Mouse (Mus musculus): ENCODE measurements around the gene Map1s. TPM values are rescaled to one million over a fixed set of nuclear protein-coding genes. Genes with fewer than 3 reads are reported as not detected.

Gene Map1s
- 61.4 and 61.6 TPM in 2 replicates for polyA plus RNA-seq (2016; fragmentation: Nextera tagmentation; extraction: Ambion mirVana)

- peak within 1 kb of the TSS; percentile 94 for H3K4me2 ChIP-seq
- H3K36me3 ChIP-seq (replicated peaks), result peaks cover 5% of the 10 kb centered on the region
- peaks cover 28% of the 10 kb centered on the region for H3K27me3 ChIP-seq
- ATAC-seq (ENCODE audit: low FRiP score), result peak; percentile 96
- H3K9me3 ChIP-seq, result no peaks in the 10 kb centered on the region
- peak within 1 kb of the TSS; percentile 92 for H3K4me3 ChIP-seq (replicated peaks)
- peak within 1 kb of the TSS; percentile 94 for H3K9ac ChIP-seq
- H3K4me1 ChIP-seq, result peaks cover 22% of the 10 kb centered on the region
- under 1% methylated on average over 84 of the region's 86 CpGs for WGBS
- peak within 1 kb of the TSS; percentile 89 for H3K27ac ChIP-seq
Observed at GRCm38 (mm10) chr8:70905831-70906736, at the start of gene Map1s. Gene Map1s, plus strand, starts transcription at chr8:70905932.

- Histone ChIP-seq H3K4me1 (peaks cover 34% of the 10 kb centered on the region), H3K36me3 (replicated peaks) (0 out of 2 replicates have a peak, but pooled peaks cover 17% of the 10 kb centered on the region), H3K27me3 (peaks cover 7% of the 10 kb centered on the region; the same call in 1 of the 2 replicates), H3K9me3 (no peaks in the 10 kb centered on the region), H3K27ac (no peak overlapping the region), H3K9ac (no peak overlapping the region), H3K4me3 (replicated peaks) (no peak overlapping the region), H3K4me2 (0 out of 2 replicates have a peak overlapping the region, but pooled peaks have one; percentile 87)
- ATAC-seq (ENCODE audit: low FRiP score), result no peak
- 67% methylated on average over 5 of the region's 5 CpGs for WGBS
Observed at GRCm38 (mm10) chr8:70856028-70856427, 49.7 kb upstream of the Map1s start.

- Histone ChIP-seq H3K4me2 (peak overlapping the region; percentile 87), H3K9me3 (no peaks in the 10 kb centered on the region), H3K4me1 (peaks cover 39% of the 10 kb centered on the region), H3K36me3 (replicated peaks) (0 out of 2 replicates have a peak, but pooled peaks cover 17% of the 10 kb centered on the region), H3K4me3 (replicated peaks) (peak overlapping the region; percentile 47), H3K27me3 (peaks cover 13% of the 10 kb centered on the region; the same call in 1 of the 2 replicates), H3K9ac (peak overlapping the region; percentile 51), H3K27ac (no peak overlapping the region)
- ATAC-seq (ENCODE audit: low FRiP score), result peak; percentile 82
- 7% methylated on average over 33 of the region's 33 CpGs for WGBS
Observed at GRCm38 (mm10) chr8:70856541-70857197, 49.1 kb upstream of the Map1s start.

DNA sequence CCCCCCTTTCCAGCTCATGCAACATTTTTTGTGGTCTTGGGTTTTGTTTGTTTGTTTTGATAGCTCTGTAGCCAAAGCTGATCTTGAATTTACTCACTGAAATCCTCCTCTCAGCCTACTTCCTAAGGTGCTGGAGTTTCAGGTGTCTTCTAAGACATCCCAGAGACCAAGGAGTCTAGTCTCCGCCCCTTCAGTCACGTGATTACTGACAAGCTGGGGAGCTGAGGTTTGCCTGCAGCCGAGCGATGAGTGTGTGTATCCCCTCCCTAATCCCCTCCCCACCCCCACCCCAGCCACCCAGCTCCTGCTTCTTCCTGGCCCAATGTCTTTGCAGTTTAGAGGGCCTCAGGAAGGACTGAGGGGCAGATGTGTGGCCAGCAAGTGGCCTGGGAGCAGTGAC, 48.2 kb upstream of the Map1s start:
- Histone ChIP-seq H3K9me3 (no peaks in the 10 kb centered on the region), H3K4me1 (peaks cover 48% of the 10 kb centered on the region), H3K9ac (0 out of 2 replicates have a peak overlapping the region, but pooled peaks have one; percentile 51), H3K27ac (peak overlapping the region; percentile 19; the same call in 1 of the 2 replicates), H3K4me3 (replicated peaks) (no peak overlapping the region), H3K36me3 (replicated peaks) (0 out of 2 replicates have a peak, but pooled peaks cover 13% of the 10 kb centered on the region), H3K27me3 (peaks cover 21% of the 10 kb centered on the region), H3K4me2 (peak overlapping the region; percentile 87; the same call in 1 of the 2 replicates)
- WGBS, result 12% methylated on average over 4 of the region's 4 CpGs
- ATAC-seq (ENCODE audit: low FRiP score), result peak; percentile 31; the same call in 1 of the 2 replicates

DNA sequence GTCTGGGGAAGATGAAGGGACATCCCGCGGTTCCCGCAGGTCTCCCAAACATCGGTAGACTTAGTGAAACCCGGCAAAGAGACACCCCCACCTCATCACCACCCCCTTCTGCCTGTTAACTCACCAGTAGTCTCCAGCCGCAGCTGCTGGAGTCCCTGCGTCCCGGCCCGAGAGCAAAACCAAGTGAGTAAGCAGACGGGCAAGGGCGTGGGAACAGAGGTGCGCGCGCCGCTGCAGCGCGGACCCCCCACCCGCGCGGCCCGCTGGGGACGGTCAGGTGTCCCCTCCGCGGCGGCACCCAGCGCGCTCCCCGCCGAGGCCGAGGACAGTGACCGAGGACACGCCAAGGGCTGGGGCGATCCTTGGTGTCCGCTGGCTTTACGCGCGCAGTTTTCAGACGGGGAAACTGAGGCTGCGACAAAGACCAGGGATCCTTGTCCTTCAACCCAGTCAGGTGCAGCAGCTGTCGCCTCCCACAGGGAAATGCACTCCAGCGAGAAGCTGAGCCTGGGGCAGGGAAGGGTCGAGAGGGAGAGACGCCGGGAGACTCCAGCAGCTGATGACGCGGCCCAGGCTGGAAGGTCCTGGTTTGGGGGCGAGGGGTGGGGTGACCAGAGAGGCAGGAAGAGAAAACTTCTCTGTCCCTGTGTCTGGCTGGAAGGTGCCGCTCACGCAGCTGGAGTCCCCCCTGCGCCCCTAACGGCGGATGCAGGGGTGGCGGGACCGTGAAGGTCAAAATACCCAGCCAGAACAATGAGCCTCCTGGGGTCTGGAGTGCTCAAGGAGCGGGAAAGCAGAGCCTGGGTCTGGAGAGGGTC, 42.7 kb upstream of the Map1s start, which contains the start of gene Kcnn1:
TSS of gene Kcnn1 (minus strand) at position 435 of the 818 bp plus-strand sequence.
- H3K27ac ChIP-seq, result peak within 1 kb of the TSS; percentile 97
- peaks cover 66% of the 10 kb centered on the region for H3K4me1 ChIP-seq
- no peak for ATAC-seq (ENCODE audit: low FRiP score)
- peak within 1 kb of the TSS; percentile 74 for H3K9ac ChIP-seq
- H3K4me2 ChIP-seq, result peak within 1 kb of the TSS; percentile 85
- no peaks in the 10 kb centered on the region for H3K9me3 ChIP-seq
- H3K27me3 ChIP-seq, result peaks cover 26% of the 10 kb centered on the region
- peak within 1 kb of the TSS; percentile 58 for H3K4me3 ChIP-seq (replicated peaks)
- peaks cover 6% of the 10 kb centered on the region for H3K36me3 ChIP-seq (replicated peaks)
- WGBS, result under 1% methylated on average over 55 of the region's 55 CpGs

DNA sequence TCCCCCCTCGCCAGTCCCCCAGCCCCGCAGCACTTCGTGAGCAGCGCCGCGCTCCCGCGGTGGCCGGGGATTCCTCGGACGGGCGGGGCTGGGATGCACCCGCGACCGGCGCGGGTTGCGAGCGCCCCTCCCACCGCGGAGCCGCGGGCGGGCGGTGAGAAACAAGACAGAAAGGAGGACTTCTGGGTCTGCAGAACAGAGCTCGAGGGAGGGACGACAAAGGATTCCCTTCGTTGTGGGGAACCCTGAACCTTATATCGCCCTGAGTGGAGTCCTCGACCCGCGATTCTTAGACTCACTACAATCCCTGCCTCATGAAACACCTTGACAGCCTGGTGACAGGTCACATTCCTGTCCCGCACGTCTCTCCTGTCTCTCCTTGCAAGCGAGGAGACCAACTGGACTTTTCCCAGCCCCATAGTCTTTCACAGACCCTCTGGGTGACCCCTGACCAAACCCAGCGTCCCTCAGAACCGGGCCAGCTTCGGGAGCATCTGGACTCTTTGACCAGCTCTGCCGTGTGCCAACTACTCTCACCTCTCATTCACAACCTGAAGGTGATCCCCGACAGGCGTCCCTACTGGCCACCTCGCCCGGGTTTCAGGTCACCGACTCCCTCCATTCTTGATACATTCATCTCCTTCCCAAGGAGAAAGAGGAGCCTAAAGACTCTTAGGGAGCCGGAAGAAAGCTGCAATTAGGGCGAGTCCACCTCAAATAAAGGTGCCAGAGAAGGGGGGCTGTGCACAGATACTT, 41.6 kb upstream of the Map1s start:
- Histone ChIP-seq H3K27ac (peak overlapping the region; percentile 97), H3K4me3 (replicated peaks) (peak overlapping the region; percentile 58), H3K9ac (peak overlapping the region; percentile 74), H3K9me3 (no peaks in the 10 kb centered on the region), H3K4me2 (peak overlapping the region; percentile 85), H3K27me3 (peaks cover 26% of the 10 kb centered on the region), H3K36me3 (replicated peaks) (peaks cover 8% of the 10 kb centered on the region), H3K4me1 (peaks cover 66% of the 10 kb centered on the region)
- WGBS, result under 1% methylated on average over 45 of the region's 46 CpGs
- peak; percentile 15; the same call in 1 of the 2 replicates for ATAC-seq (ENCODE audit: low FRiP score)

- Histone ChIP-seq H3K4me3 (replicated peaks) (peak overlapping the region; percentile 58), H3K4me2 (peak overlapping the region; percentile 85), H3K4me1 (peaks cover 70% of the 10 kb centered on the region), H3K27ac (peak overlapping the region; percentile 97), H3K27me3 (peaks cover 26% of the 10 kb centered on the region), H3K9ac (peak overlapping the region; percentile 74), H3K9me3 (no peaks in the 10 kb centered on the region), H3K36me3 (replicated peaks) (peaks cover 8% of the 10 kb centered on the region)
- WGBS, result 1% methylated on average over 24 of the region's 24 CpGs
- peak; percentile 13 for ATAC-seq (ENCODE audit: low FRiP score)
Observed at GRCm38 (mm10) chr8:70864712-70865221, 41.0 kb upstream of the Map1s start.

DNA sequence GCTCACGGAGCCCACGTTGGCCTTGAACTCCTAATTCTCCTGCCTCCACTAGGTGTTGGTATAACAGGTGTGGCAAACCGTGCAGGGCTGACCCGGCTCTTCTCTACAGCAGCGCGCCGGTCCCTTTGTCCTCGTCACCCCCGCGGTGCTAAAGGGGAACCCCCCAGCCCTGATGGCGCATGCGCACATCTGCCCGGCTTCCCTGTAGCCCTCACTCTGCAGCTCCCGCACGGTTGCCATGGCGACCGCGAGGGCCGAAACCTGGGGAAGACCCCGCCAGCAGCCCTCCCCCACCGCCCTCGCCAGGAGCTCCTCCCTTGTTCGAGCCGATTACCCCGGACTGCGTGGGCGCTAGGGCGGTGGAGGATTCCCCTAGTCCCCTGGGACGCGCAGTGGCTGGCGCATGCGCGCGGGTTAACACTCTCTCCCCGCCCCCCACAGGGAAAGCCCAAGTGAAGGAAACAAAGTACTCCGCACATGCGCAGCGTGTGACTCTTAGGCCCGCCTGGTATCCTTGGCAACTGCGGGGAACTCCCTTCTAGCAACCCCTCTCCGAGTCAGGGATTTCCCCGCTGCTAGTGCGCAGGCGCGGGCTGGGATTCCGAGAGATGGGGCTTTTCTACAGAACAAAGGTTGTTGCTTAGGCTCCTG, 40.3 kb upstream of the Map1s start:
- no peaks in the 10 kb centered on the region for H3K9me3 ChIP-seq
- ATAC-seq (ENCODE audit: low FRiP score), result peak; percentile 89
- H3K27ac ChIP-seq, result peak overlapping the region; percentile 97
- H3K4me2 ChIP-seq, result peak overlapping the region; percentile 85
- WGBS, result under 1% methylated on average over 45 of the region's 46 CpGs
- H3K36me3 ChIP-seq (replicated peaks), result peaks cover 8% of the 10 kb centered on the region
- peak overlapping the region; percentile 74 for H3K9ac ChIP-seq
- H3K27me3 ChIP-seq, result peaks cover 26% of the 10 kb centered on the region
- H3K4me3 ChIP-seq (replicated peaks), result peak overlapping the region; percentile 58
- peaks cover 72% of the 10 kb centered on the region for H3K4me1 ChIP-seq

DNA sequence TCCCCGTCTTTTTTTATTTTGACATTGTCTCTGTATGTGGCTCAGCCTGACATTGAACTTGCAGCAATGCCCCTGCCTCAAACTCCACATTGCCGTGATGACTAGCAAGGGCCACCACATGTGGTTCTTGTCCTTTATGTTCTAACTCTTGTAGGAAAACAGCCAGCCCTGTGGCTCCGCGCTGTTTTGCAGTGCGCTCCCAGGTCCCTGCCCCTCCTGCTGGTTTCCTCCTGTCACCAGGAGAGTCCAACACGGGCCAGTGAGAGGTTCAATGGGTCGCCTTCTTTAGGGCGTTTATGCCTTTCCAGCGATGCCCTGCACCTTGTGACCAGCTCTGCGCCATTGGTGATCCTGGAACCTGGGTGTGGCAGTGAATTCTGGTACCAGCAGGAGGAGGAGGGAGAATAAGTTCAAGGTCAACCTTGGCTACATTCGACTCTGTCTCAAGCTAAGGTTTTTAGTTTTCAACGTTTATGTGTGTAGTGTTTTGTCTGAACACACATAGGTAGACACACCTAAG, 39.7 kb upstream of the Map1s start:
- H3K4me2 ChIP-seq, result peak overlapping the region; percentile 85
- H3K27ac ChIP-seq, result peak overlapping the region; percentile 97
- peaks cover 72% of the 10 kb centered on the region for H3K4me1 ChIP-seq
- H3K4me3 ChIP-seq (replicated peaks), result peak overlapping the region; percentile 58
- ATAC-seq (ENCODE audit: low FRiP score), result peak; percentile 12; the same call in 1 of the 2 replicates
- H3K9ac ChIP-seq, result peak overlapping the region; percentile 49
- no peaks in the 10 kb centered on the region for H3K9me3 ChIP-seq
- WGBS, result 7% methylated on average over 12 of the region's 12 CpGs
- peaks cover 8% of the 10 kb centered on the region for H3K36me3 ChIP-seq (replicated peaks)
- peaks cover 26% of the 10 kb centered on the region for H3K27me3 ChIP-seq

GRCm38 (mm10) chr8:70866566-70866965, 39.2 kb upstream of the Map1s start:
- Histone ChIP-seq H3K9me3 (no peaks in the 10 kb centered on the region), H3K9ac (no peak overlapping the region), H3K36me3 (replicated peaks) (peaks cover 8% of the 10 kb centered on the region), H3K27me3 (peaks cover 21% of the 10 kb centered on the region), H3K27ac (peak overlapping the region; percentile 97), H3K4me2 (no peak overlapping the region; the same call in 1 of the 2 replicates), H3K4me3 (replicated peaks) (no peak overlapping the region), H3K4me1 (peaks cover 73% of the 10 kb centered on the region)
- 87% methylated on average over 7 of the region's 7 CpGs for WGBS
- no peak for ATAC-seq (ENCODE audit: low FRiP score)

Measured in forebrain, embryonic 12.5 days (tissue).